Mouse (Mus musculus) embryo, embryonic 9.5 days (tissue): Measurements from ENCODE around the gene Tspan8.
"Not testable (repeated sequence)": the region's sequence is repeated elsewhere in the genome, so short reads cannot be mapped to it uniquely, and the experiment has no call there.

Experiments
- DNase-seq: peaks from one replicate; pipeline ENCODE4 v3.0.0-alpha.2; 2017; ENCODE audit errors: extremely low spot score

The Tspan8 gene

DNA sequence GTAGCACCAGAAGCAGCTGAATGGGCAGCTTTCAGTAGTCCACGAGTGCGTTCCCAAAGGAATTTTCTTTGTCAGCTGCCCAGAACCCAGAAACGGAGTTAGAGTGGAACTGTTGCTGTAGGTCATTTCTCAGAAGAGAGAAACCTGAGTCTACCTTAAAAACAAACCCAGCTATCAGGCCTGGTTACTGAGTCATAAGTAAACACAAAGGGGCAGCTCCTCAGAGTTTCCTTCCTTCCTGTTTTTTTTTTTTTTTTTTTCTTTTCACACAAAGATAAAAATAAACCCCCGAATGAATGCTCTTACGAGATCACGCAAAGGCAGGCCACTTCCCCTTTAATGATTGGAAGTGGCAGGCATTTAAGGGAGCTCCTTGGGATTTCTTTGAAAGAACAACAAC is at the start of gene Tspan8:
Gene Tspan8 (plus strand): TSS at position 322 of the 400 bp plus-strand sequence.
- DNase-seq: no peak

- no peak for DNase-seq
Observed at GRCm38 (mm10) chr10:115770032-115770431, 46.6 kb upstream of the Tspan8 start.

- DNase-seq: no peak
Observed at GRCm38 (mm10) chr10:115774451-115774850, 42.2 kb upstream of the Tspan8 start.

- no peak for DNase-seq
Observed at GRCm38 (mm10) chr10:115775945-115776905, 40.4 kb upstream of the Tspan8 start.

- DNase-seq: no peak
Observed at GRCm38 (mm10) chr10:115777366-115777765, 39.3 kb upstream of the Tspan8 start.

DNA sequence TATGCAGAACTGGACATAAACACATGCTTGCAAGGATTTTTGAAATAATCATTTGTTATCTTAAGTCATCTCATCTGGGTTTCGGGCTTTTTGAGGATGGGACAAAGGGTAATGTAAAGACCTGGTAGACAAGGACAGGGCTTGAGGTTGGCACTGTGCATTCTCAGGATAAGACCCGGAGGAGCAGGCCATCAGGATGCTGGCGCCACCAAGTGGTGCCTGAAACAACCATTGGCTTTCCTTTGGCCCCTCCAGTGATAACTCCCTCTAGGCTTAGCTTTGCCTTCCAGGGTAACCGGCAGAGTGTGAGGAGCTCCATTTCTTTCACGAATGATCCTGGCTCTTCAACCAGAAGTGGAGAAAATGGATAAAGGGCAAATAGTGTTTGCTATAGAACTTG is 38.0 kb upstream of the Tspan8 start:
- DNase-seq: peak; percentile 30

- DNase-seq: no peak
Observed at GRCm38 (mm10) chr10:115780239-115781016, 36.2 kb upstream of the Tspan8 start.

DNA sequence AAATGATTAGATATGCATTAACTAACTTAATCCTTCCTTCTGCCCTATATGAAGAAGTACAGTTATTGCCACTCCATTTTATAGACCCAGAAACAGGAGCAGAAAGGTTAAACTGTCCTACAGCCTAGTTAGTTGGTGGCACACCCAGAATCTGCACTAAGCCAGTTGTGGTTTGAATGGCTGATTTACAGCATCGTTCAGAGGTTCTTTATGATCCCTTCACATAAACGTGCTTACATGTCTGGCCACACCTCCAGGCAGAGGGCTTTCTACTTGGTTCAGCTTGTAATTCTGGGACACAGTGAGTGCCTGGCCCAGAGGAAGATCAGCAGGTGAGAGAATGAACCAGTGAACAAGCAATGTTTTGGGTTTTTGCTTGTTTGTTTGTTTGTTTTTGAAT is 33.4 kb upstream of the Tspan8 start:
- no peak for DNase-seq

- DNase-seq: no peak
Observed at GRCm38 (mm10) chr10:115790788-115791187, 25.8 kb upstream of the Tspan8 start.

DNA sequence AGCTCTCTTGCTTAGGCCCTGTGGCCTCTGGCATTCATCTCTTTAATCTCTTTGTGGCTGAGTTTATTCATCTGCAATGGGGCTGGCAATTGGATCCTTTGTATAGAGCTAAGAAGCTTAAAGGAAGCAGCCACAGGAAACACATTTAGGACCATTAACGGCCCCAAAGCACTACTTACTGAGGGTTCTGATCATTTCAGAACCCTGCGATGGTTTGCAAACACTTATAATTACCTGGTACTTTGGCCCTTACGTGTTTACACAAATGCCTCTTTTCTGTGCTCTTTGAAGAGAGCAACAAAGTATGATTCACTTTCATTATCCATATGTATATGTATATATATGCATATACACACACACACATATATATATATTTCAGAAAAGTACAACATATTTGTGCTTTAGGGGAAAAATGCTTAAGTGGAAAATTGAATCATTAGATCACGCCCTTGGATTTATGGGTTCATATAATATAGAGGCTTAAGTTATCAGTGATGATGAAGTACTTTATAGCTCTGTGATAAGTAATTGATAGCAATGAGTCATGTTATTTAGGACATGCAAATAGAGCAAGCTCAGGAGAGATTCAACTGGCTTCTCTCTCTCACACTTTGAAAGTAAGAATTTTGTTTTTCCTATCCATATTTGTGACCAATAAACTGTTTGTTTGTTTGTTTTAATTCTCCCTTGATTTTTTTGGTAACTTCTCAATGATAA is 20.4 kb upstream of the Tspan8 start:
- DNase-seq: no peak

- DNase-seq: no peak
Observed at GRCm38 (mm10) chr10:115801464-115801863, 15.2 kb upstream of the Tspan8 start.

DNA sequence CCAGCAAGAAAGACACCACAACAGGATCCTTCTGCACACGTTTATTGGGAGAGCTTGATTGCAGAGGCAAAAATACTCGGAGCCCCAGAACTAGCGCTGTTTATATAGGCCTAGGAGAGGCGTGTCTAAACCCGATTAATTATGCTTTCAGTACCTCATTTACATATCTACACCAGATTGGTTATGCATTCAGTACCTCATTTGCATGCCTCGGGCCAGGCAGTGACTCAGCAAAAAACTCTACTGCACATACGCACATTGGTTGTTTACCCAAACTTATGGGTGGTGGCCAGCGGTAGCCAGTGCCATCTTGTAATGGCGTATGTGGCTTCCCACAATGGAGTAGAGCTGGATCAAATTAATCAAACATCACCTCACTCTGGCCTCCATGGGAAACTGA is 13.6 kb upstream of the Tspan8 start:
- not testable (repeated sequence) for DNase-seq

DNA sequence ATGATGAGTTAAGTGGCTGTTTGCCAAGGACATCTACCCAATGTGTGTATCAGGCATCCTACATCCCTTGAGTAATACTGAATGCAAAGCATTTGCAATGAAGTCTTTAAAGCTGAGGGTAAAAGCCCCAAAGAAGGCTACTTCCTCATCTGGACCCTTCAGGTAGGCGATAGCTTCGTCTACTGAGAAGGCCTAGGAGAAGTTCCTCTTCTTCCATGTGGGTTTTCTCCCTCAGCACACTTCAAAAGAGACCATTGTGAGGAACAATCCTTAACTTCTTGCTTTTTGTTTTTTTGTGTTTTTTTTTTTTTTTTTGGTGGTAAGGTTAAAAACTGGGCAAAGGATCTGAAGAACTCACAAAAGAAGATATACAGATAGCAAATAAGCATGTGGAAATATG is 12.9 kb upstream of the Tspan8 start:
- DNase-seq: no peak

GRCm38 (mm10) chr10:115805987-115806386 is 10.6 kb upstream of the Tspan8 start:
- no peak for DNase-seq

- no peak for DNase-seq
Observed at GRCm38 (mm10) chr10:115809169-115809568, 7.5 kb upstream of the Tspan8 start.

- no peak for DNase-seq
Observed at GRCm38 (mm10) chr10:115811519-115811918, 5.1 kb upstream of the Tspan8 start.

- no peak for DNase-seq
Observed at GRCm38 (mm10) chr10:115814878-115815277, 1.8 kb upstream of the Tspan8 start.

DNA sequence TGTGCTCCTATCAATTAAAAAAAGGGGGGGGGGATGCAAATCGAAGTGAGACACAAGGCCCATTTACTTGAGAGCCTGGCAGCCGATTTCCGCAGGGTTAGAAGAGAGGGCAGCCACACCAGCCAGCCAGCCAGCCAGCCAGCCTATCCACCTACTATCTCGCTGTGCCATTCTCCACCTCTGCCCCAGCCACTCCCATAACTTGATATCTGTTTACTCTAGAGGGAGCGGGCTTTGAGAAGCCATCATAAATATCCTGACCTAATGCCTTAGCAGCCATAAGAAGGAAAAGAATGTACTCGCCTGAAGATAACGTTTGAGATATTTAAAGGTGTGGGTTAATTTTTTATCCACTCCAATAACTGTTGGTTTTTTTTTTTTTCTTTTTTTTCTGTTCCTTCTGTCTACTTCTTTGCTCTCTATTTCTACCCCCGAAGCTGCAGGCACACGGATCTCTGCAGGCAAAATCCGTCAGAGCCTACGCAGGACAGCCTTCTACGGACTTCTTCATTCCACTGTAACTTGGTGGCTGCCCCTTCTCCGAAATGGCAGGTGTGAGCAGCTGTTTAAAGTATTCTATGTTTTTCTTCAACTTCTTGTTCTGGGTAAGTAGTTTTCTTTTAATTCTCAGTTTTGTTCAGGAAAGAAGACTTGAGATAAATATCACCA is 558 bp downstream of the Tspan8 start:
- no peak for DNase-seq

DNA sequence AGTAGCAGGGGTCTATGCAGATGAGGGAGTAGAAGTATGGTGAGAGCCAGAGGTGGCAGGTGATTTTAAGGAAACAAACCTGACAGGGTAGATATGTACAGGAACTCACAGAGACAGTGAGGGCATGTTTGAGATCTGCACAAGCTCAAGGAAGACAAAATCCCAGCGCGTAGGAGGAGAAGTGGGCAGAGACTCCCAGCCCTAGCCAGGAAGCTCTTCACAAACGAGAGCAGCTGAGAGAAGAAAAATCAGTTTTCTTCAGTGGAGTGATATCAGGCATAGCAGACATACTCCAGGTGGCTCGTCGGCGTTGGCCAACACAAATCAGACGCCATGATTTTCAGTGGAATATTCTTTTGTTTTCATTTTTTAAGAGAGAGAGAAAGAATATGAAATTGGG is 8.7 kb downstream of the Tspan8 start:
- no peak for DNase-seq

- no peak for DNase-seq
Observed at GRCm38 (mm10) chr10:115828872-115829271, 12.2 kb downstream of the Tspan8 start.

- DNase-seq: no peak
Observed at GRCm38 (mm10) chr10:115829696-115830095, 13.1 kb downstream of the Tspan8 start.

GRCm38 (mm10) chr10:115830726-115831125 is 14.1 kb downstream of the Tspan8 start:
- DNase-seq: no peak
